Mouse (Mus musculus) CH12.LX (cell line): ENCODE data around the gene Lrrc26.

Source experiments
- CTCF ChIP-seq, 2 experiments: IDR thresholded peaks in 1 of 2; conservative IDR thresholded peaks in 1 of 2; 2 replicates each; pipeline ENCODE4 v1.5.1; 2011 to 2012; ENCODE audit warnings: low read depth in 2 of 2, low read length in 2 of 2, improper control_type of control experiment in 1 of 2, inconsistent platforms in 1 of 2, mild to moderate bottlenecking in 1 of 2, moderate library complexity in 1 of 2
- ELF1 ChIP-seq: IDR thresholded peaks from 2 replicates; pipeline ENCODE4 v1.6.1; 2014; ENCODE audit warnings: low read depth, mild to moderate bottlenecking, inconsistent platforms, low read length, improper control_type of control experiment
- EP300 ChIP-seq: IDR thresholded peaks from 2 replicates; pipeline ENCODE4 v1.6.1; 2011; ENCODE audit warnings: low read length, improper control_type of control experiment
- IRF4 ChIP-seq: IDR thresholded peaks from 2 replicates; pipeline ENCODE4 v1.6.1; 2014; ENCODE audit warnings: low read depth, mild to moderate bottlenecking, inconsistent platforms, low read length, improper control_type of control experiment
- JUND ChIP-seq: conservative IDR thresholded peaks from 2 replicates; pipeline ENCODE4 v1.6.1; 2011; ENCODE audit warnings: low read depth, low read length, improper control_type of control experiment
- MAX ChIP-seq: IDR thresholded peaks from 2 replicates; pipeline ENCODE4 v1.6.1; 2011; ENCODE audit warnings: low read length, improper control_type of control experiment
- MAZ ChIP-seq: IDR thresholded peaks from 2 replicates; pipeline ENCODE4 v1.6.1; 2012; ENCODE audit warnings: low read depth, mild to moderate bottlenecking, inconsistent platforms, low read length, improper control_type of control experiment, moderate library complexity
- MXI1 ChIP-seq: IDR thresholded peaks from 2 replicates; pipeline ENCODE4 v1.6.1; 2011; ENCODE audit warnings: mild to moderate bottlenecking, low read depth, low read length, improper control_type of control experiment
- RAD21 ChIP-seq: IDR thresholded peaks from 2 replicates; pipeline ENCODE4 v1.6.1; 2011; ENCODE audit warnings: low read depth, mild to moderate bottlenecking, low read length, improper control_type of control experiment, moderate library complexity
- ZKSCAN1 ChIP-seq: IDR thresholded peaks from 2 replicates; pipeline ENCODE4 v1.6.1; 2012; ENCODE audit warnings: low read depth, inconsistent platforms, low read length, improper control_type of control experiment, borderline replicate concordance

GRCm38 (mm10) chr2:25304657-25305541, 15.2 kb downstream of the Lrrc26 start:
- TF ChIP-seq EP300 (no peak), IRF4 (no peak), ELF1 (no peak), JUND (no peak), CTCF (conservative IDR thresholded peaks at IDR 0.05 in 1 of 2, IDR thresholded peaks at IDR 0.05 in 1 of 2; ENCODE audit: low read depth in 2 of 2, low read length in 2 of 2) (no peak), MAX (no peak), ZKSCAN1 (no peak), MAZ (no peak), RAD21 (no peak), MXI1 (no peak)
